Mouse (Mus musculus): ENCODE results near the gene Fabp7. TPM values are rescaled to one million over a fixed set of nuclear protein-coding genes. Genes with fewer than 3 reads are reported as not detected.

Gene Fabp7
- total RNA-seq (2021) = 4.5 and 8.7 TPM in 2 replicates
- long read RNA-seq, experiment 1, transcript Fabp7-201 (4 exons, 804 nt) = major isoform, 7 of 7 reads
- long read RNA-seq, experiment 1, partial matches to known transcripts = 0 of 7 reads
- long read RNA-seq, experiment 1, other reads (novel, unspliced or antisense) = 0 of 7 reads
- long read RNA-seq, experiment 2, transcript Fabp7-201 (4 exons, 804 nt) = major isoform, 6 of 7 reads
- long read RNA-seq, experiment 2, partial matches to known transcripts = 1 of 7 reads
- long read RNA-seq, experiment 2, other reads (novel, unspliced or antisense) = 0 of 7 reads

- no peak for DNase-seq
These were observed at the start of gene Fabp7 for GRCm38 (mm10) chr10:57784876-57785150. TSS of gene Fabp7 (plus strand) at chr10:57784881.

DNA sequence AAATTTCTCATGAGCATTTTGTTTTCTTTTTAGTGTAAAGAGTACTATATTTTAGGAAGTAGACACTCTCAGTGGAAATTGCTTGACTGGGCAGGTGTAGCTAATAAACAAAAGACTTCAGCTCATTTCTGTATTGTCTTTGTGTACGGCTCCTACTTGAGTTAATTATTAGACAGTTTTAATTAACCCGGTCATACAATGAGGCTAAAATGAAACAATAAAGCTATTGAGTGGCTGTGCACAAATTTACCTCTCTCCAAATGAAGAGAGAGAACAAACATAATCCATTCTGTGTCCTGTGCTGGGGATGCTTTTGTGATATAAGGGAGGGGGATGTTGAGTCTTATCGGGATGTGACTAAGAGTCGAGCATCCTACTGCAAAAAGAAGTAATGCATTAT is 43.9 kb upstream of the Fabp7 start:
- DNase-seq = no peak

DNA sequence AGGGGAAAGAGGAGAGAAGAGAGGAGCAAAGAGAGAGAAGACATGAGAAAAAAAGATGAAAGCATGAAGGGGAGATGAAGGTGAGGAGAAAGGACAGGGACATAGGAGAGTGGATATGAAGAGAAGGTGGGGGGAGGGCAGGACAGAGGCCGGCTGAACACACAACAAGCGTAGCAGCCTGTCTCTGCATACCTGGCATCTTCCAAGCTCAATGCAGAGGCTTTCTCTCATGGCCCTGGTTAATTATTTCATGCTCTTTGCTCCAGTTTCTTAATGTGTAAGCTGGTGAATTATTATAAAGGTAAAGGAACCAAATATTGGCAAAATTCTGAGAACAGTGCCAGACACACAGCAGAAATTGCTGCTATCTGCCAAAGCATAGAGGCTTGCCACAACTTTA is 43.3 kb upstream of the Fabp7 start:
- no peak for DNase-seq

GRCm38 (mm10) chr10:57743045-57743444 is 41.6 kb upstream of the Fabp7 start:
- DNase-seq = no peak

GRCm38 (mm10) chr10:57743606-57744016 is 41.1 kb upstream of the Fabp7 start:
- DNase-seq = peak; percentile 40

GRCm38 (mm10) chr10:57744128-57744765 is 40.4 kb upstream of the Fabp7 start:
- no peak for DNase-seq

DNA sequence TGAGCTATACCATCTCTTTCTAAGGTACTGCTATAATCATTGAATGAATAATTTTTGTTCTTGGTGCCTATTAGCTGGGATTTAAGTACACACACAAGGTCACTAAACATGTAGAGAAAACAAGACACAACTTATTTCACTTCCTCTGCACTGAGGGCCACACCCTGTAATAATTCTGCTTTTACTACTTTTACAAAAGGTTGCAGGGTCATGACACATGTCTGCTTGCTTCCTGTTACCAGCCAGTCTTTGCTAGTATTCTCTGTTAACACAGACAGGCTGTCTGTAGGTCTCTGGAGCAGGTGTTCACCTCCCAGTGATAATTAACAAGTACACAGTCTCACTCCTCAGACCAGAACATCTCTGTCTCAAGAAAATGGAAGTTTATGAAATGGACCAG is 39.2 kb upstream of the Fabp7 start:
- no peak for DNase-seq

GRCm38 (mm10) chr10:57747127-57747526 is 37.6 kb upstream of the Fabp7 start:
- no peak for DNase-seq

DNA sequence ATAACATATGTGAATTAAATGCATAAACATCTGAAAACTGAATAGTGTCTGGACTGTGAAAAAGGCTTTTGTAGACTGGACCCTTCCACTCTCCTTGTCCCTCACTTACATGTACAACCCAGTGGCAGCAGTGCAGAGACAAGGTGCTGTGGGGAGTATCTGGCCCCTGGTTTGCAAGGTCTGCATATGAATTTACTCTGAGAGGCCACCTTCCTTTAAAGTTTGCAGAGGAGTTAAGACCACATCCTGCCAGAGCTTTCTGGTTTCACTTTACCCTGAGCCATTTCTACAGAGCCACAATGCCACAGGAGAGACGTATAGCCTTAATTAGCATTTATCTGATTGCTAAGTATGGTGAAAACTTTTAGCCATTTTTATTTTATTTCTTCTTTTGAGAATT is 31.3 kb upstream of the Fabp7 start:
- no peak for DNase-seq

DNA sequence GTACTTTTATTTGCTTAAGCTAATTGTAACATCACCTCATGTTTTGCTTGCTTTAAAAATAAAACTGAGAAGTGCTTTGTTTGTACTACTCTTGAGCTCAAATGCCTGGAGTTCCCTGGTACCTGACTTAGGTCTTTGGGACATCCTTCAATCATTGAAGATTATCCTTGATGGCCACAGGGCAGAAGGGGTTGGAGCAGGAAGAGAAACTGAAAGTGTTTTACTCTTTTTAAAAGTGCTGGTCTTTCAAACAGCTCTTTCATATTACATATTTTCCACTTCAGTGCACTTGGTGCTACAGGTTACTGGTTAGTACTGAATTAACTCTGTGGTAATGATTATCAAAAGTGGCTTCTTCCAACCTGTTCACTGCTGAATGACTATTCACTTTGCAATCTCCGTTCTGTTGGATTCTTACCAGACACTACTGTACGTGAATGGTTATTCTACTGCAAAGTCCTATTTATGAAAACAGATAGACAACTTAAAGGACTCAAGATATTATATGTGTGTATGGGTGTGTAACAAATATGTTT is 29.4 kb upstream of the Fabp7 start:
- DNase-seq = no peak

GRCm38 (mm10) chr10:57758999-57759398 is 25.7 kb upstream of the Fabp7 start:
- no peak for DNase-seq

DNA sequence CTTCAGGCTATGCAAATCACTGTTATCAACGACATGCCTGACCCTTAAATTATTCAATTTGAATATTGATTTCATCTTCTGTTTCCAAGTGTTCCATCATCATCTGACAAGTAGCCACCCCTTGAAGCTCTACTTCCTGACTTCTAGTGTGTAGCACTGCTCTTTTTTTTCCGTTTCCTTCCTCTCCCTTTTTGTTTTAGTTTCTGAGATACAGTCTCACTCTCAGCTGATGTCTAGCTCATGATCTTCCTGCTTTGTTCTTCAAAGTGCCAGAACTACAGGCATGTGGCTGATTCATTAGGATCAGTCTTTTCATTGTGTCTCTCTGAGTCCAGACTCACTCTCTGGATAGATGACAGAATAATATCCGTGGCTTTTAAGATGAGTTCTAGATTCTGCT is 24.0 kb upstream of the Fabp7 start:
- DNase-seq = no peak

DNA sequence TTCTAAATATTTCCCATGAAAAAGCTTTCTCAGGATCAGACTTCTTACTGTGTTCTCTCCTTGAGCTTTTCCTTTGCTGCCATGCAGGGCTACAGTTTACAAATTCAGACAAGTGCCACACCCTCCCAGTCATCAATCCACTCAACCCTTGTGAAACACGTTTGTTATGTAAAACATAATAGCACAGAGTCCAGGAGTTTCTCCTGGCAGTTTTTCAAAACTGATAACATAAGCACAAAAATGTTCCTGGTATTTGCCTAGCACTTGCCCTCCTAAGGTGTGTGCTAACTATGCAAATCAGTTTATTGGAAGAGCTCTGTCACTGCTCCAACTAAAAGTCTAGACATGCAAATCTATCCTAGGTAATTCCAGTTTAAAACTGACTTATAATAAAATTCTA is 21.6 kb upstream of the Fabp7 start:
- no peak for DNase-seq

- DNase-seq = no peak
These were observed 1.2 kb upstream of the Fabp7 start for GRCm38 (mm10) chr10:57783289-57784130.

DNA sequence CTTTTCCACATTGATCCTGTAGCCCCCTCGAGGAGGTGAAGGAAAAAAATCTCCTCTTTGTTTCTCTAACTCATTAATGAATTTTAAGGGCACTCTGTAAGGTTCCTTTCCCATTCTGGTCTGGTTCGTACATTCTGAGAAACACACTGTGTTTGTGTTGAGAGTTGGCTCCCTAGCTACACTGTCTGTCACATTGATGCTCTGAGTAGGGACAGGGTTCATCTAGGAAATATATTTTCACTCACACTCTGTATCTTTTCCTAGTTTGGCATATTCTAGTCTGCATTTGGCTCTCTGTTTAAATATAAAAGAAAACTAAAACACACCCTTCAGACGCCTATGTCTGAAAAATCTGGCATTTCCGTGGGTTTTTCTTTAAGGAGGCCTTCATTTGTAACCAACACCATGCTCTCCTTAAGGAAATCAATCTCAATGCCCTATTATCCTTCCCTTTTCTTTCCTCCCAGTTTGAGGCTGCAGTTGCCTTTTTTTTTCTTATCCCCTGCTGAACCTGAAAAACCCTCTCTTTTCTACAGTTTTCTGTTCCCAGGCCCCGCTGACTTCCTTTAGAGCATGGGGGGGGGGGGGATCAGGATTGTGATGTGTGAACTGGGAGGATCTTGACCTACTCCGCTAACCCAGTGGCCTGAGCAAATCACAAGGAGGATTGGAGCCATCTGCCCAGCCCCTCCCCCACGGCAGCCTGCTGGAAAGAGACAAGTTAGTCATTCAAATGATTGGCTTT is 378 bp upstream of the Fabp7 start:
- DNase-seq = peak; percentile 83

GRCm38 (mm10) chr10:57785552-57785951 is 871 bp downstream of the Fabp7 start:
- no peak for DNase-seq

GRCm38 (mm10) chr10:57792957-57793356 is 8.3 kb downstream of the Fabp7 start:
- DNase-seq = no peak

- no peak for DNase-seq
These were observed 9.3 kb downstream of the Fabp7 start, which contains the start of gene Smpdl3a for GRCm38 (mm10) chr10:57794018-57794417. TSS of gene Smpdl3a (plus strand) at chr10:57794335.

GRCm38 (mm10) chr10:57794491-57795461 is 10.1 kb downstream of the Fabp7 start:
- DNase-seq = peak; percentile 86

DNA sequence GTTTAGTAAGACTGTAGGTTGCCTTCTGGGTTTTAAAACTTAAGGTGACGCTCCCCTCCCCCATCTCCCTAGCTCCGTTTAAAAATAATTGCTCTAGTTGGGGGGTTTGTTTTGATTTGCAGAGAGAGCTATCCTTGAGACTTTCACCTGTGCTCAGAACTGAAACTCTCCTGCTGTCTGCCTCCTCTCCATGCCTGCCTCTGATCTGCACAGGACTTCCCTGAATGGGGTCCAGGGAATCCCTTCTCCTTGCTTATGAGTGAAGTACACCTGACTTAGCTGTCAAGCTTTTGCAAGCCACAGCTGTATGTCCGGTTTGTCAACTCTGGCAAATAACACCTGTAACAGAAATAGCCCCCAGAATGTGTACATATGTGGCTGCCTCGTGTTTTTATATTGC is 10.9 kb downstream of the Fabp7 start:
- no peak for DNase-seq

DNA sequence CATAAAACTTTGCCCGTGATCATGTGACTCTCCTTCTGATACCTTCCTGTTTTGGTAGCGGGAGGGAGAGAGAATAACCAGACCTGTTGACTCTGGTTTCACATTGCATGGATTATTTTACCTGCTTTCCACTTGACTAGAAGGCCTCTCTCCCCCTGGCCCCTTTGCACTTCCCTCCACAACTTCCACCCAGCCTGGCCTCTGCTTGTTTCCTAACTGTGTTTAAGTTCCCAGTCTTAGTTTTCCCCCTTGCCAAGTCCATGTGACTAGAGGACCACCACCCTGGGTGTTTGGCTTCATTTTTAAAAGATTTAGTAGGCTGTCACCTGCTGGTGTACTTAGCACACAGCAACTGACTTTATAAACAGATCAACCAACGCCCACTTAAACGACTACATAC is 11.4 kb downstream of the Fabp7 start:
- DNase-seq = no peak

Data from adrenal gland, postnatal 14 days (tissue).